Mouse (Mus musculus) kidney, adult 2 months (tissue): ENCODE measurements at regions not wholly inside any gene's neighbourhood (a gene's known extent, or its start where the extent isn't known, plus 50 kb on each side); places are given as distances from the start of the nearest gene placed in this dataset.

ENCODE experiments used
- CTCF ChIP-seq: fragments of 200-500 bp; conservative IDR thresholded peaks from 2 replicates; pipeline ENCODE4 v1.5.1; 2011; ENCODE audit warnings: low read depth, mild to moderate bottlenecking, control low read depth, low read length, moderate library complexity, mixed read lengths; ENCODE audit not compliant: insufficient read depth, insufficient read length
- POLR2A ChIP-seq: fragments of 200-500 bp; IDR thresholded peaks from one replicate; pipeline ENCODE4 v1.6.1; 2011; ENCODE audit warnings: low read depth, low read length, control low read depth

- TF ChIP-seq POLR2A: no peak
- TF ChIP-seq CTCF: no peak
These were observed 83.3 kb upstream of the Pmfbp1 start for GRCm38 (mm10) chr8:109410531-109410930.
